Mouse (Mus musculus): Measurements from ENCODE around the gene Fam217b.

The Fam217b gene

DNA sequence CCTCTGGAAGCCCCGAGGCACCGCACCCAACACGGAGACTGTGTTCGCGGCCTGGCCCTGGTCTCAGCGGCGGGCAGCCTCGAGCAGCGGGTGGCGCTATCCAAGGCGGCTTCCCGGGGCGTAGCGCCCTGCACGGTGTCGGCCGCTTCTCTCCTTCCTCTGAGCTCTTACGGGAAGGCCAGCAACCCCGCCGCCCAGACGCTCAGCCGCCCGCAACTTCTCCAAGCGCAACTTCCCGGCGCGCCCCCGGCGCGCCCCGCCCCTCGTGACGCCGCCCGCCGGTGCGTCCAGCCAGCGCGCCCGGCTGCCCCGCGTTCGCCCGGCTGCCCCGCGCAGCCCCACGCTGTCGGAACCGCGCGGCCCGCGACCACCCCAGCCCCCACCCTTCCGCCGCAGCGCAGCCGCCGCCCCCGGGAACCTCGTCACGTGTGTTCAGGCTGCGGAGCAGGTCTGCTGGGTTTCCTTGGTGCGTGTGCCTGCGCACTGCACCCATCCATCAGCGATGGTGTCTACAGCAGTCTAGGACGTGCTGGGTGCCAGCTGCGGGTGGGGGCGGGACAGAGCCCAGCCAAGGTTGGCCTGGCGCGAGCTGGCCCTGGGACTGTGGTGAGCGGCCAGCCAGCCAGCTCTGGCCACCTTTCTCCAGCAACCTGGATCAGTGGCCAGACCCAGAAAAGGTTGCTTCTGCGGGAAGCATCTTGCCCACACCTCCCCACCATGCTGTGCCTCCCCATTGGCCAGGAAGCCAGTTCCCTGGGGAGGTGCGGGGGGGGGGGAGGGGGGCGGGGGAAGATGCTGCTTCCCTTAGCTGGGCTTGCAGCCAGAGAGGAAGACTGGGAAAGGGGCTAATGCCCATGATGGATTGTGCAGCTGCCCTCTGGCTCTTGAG lies at the start of gene Fam217b, which contains the start of gene Ppp1r3d:
Fam217b (plus strand) TSS at position 264 of the 889 bp plus-strand sequence.
Ppp1r3d (minus strand) TSS at position 212 of the 889 bp plus-strand sequence.
- DNase-seq, result peak; percentile 58 to 61

DNA sequence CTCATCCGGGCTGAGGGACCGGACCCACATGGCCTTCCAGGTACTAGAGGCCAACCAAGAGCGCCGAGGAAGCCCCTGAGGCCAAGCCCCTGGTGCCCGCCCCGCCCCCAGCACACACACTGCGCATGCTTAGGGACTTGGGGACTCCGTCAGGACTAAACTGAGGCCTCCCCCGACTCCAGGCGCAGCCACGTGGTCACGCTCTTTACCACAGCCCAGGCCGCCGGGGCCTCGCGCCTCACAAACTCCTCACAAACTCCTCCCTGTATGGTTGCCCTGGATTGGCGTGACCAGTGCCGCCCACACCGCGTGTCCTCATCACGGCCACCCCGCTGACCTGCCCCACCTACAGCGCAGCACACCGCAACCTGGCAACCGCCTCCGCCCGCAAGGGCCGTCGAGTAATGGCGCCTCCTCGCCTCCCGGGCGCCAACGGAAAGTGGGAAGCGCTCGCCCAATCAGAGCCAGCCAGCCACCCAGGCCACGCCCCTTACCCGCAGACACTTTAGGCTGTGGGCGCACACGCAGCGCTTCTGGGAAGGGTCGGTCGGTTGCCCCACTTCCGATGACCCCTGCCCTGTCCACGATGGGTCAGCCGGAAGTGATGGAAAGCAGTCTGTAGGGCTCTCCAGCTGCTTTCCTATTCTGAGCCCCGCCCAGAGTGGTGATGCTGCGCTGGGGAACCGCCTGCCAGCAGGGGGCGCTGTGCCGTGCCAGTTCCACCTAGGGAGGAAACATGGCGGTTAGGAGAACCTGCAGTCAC lies 7.1 kb upstream of the Fam217b start, which contains the start of gene Sycp2:
Sycp2 (minus strand) TSS at position 633 of the 763 bp plus-strand sequence.
- DNase-seq, result no peak

DNA sequence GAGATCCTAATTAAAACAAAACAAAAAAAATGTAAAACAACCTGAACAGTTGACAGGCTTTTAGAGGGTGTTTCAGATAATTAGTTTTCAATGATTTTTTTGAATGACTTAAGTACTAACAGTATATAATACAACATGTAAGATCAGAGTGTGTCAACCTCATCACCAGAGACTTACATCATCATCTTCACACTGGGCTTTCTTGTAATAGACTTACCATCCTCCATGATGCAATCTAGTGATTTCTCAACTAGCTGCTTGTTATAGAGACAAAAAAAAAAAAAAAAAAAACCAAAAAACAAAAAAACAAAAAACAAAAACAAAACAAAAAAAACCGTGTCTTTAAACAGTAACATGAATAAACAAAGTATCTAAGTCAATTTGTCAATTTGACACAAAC lies 5.3 kb upstream of the Fam217b start:
- no peak for DNase-seq

DNA sequence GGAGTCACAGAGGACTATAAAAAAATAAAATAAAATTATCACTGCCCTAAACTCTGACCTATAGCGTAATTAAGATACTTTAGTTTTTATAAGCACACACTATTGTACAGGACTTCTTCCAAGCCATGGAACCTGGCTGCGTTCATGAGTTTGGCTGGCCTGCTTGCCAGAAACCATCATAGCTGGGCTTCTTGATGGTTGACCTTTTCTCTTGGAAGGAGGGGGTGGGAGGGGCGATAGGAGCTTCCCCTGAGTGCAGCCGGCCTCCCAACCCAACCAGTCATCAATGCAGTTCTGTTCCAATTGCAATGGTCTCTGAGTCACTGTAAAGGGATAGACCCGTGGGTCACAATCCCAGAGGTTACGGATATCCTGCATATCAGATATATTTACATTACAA lies 4.0 kb upstream of the Fam217b start:
- no peak for DNase-seq

DNA sequence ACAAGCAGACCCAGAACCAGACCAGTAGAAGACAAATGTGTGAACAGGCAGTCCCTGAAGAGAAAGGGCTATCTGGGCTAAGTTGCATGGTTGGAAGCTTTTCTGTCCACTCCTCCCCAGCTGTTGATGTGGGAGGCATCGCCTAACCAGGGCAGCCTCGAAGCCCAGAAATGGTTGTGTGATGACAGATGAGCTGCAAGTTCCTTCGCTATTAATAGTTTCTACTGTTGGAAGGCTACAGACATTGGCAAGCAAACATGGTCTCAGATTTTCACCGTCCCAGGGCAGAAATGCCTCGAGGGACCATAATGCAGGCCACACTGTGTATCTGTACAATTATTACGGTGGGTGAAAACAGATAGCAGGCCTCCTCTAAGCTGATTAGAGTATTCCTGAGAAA lies 1.7 kb upstream of the Fam217b start:
- DNase-seq, result peak; percentile 32 to 43

DNA sequence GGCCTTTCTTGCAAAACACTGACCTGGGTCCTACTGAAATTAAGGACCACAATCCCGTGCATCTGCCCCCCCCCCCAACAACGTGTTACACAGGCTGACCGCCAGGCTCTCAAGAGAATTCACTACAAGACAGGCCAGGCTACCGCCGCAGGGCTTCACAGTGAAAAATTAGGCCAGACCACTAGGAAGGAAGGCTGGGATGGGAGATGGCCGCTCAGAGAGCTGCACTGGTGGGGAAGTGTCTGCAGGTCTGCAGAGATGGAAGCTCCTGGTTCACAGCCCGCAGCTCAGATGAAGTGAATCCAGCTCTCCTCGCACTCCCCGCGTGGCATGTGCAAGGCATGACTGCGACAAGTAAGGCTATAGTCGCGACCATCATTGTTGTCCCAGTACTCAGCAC lies 1.2 kb upstream of the Fam217b start:
- DNase-seq, result no peak

DNA sequence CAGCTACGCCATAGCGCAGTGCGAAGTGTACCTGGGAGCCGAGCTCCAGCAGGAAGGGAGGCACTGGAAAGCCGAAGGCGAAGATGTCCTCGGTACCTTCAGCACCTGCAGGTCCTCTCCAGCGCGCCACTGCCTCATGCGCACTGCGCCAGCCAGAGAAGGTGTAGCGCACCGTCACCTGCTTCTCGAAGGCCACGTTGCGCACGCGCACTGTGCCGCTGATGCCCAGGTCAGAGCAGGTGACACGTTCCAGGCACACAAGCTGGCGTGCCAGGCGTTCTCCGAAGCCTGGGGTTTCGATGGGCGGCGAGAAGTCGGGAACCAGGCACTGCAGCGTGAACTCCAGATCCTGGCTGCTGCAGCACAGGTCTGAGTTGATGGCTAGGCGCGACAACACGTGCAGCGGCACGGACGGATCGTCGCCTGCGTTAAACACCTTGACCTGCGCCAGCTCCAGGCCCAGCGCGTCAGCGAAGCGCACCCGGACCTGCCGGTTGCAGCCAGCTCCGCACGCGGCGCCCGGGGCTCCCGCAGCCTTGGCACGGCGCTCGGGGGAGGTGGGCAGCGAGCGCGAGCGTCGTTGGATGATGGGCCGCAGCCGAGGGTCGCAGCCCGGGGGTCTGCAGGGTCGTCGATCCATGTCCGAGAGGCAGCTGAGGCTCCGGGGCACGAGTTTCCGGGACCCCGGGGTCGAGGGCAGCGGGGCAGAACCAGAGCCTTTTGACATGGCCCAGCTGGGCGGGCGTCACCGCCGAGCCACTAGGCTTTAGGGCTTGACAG lies 653 bp upstream of the Fam217b start:
- DNase-seq, result no peak

DNA sequence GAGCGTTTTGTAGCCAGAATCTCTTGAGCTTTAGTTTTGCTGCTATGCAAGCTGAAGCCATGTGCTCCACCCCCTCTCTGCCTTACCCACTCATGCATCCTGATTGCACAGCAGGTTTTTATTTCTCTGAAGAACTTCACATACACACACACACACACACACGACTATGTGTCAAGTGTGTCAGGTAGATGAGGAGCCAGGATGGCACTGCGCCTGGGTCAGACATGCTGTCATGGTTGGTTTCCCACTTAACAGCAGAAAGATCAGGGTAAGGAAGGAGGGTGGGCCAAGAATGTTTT lies 775 bp downstream of the Fam217b start:
- DNase-seq, result no peak

DNA sequence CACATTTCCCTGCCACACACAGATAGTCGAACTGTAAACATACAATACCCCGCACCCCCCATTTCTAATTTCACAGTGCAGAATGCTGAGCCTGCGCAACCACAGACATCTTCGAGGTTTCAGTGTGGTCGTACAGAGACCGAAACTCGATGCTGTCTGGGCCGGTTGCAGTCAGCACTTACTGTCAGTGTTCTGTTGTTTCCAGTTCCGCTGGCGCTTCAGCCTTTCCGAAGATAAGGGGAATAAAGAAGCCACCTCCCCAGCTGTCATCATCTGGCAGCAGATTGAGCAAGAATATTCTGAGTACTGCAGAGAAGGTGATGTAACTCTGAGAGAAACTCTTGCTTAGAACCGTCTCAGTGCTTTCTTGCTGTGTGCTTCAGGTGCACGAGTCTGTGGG lies 2.1 kb downstream of the Fam217b start:
- DNase-seq, result peak; percentile 52 to 55

DNA sequence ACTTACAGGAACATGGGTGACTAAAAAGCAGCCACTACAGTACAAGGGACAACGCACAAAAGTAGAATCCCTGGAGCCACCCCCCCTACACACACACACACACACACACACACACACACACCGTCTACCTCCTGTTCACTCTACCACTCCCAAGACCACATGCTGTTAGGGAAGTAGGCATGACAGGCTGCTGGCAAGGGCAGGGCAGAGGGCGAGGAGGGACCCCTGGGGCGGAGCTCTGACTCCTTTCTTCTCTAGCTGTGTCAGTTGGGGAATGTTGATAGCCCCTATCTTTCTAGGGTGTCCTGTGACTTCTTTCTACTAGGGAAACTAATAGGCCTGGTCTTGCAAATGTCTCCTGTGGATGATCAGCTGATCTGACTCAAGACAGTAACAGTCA lies 2.6 kb downstream of the Fam217b start:
- no peak for DNase-seq

DNA sequence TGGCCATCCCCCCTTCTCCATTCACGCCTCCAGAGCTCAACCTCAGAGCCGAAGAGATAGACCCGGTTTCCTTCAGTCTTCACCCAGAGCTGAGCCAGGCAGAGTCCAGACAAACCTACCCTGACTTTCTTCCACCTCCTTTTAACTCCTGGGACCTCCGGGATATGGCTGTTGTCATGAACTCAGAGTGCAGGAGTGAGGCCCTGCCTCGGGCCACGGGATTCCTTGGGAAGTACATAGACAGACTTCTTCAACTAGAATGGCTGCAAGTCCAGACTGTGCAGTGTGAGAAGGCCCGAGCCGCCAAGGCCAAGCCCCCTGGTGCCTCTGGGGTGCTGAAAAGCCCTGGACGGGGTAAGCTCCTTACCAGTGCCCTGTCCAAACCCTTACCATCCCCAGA lies 6.3 kb downstream of the Fam217b start:
- no peak for DNase-seq

DNA sequence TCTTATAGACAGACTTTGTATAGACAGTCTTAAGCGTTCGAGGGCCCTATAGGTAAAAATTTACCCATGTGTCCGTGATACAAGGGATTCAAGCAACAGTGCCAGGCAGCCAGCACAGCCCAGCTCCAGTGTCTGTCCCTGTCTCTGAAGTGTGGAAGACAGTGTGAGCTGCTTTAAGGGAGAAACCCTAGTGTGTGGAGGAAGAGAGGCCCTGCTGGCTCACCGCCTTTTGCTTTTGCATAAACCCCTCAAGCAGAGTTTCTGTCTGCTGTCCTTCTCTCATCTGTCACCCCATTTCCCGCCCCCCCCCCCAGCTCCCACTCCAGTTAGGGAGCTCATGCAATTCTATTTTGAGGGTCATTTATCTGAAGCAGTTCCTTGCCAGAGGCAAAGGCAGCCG lies 7.3 kb downstream of the Fam217b start:
- DNase-seq, result no peak

DNA sequence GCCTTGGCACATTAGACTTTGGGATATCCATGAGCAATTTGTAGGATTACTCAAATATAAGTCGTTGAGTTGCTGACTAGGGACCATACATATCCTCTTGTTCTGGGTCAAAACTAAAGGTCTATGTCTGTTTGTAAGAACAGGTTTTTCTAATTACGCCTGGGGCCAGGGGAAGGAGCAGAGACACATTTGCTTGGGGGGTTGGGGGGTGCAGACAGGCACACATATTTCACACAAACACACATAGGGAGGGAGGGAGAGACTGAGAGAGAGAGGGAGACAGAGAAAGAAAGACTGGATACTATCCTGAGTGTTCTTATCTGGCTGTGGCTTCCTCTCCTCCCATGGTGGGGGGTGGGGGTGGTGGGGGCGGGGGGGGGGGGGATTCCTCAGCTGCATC lies 7.9 kb downstream of the Fam217b start:
- DNase-seq, result no peak

DNA sequence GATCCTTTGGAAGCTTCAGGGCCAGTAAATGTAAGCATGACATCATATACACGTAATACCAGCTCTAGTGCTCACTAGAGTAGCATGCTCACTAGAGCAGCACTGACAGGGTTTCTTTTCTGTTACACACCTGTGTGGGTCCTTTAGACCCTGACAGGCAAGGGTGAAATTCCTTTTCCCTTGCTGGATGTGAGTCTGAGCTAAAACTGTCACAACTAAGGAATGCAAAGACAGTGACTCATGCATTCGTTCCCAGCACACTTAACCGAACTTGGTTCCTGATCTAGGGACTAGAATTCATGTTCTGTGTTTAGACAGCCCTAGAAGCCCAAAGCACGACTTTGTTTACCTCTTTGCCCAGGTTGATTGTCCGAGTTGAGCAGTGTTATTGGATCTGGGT lies 8.9 kb downstream of the Fam217b start:
- DNase-seq, result no peak

DNA sequence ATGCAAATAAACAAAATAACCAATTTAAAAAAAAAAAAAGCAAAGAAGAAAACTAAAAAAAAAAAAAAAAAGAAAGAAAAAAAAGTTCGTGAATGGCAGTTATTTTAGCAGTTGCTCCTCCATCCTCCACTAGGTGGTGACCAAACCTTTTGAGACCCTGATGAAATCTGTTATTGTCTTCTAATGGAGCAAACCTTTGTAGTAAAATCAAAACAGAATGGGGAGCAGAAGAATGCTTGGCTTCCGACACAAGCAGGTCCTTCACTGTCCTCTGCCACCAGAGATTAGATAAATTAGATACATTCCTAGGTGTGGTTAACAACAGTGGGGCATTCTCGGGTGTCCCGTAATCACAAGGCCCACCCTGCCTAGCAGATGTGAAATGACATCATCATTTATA lies 11.9 kb downstream of the Fam217b start:
- no peak for DNase-seq

DNA sequence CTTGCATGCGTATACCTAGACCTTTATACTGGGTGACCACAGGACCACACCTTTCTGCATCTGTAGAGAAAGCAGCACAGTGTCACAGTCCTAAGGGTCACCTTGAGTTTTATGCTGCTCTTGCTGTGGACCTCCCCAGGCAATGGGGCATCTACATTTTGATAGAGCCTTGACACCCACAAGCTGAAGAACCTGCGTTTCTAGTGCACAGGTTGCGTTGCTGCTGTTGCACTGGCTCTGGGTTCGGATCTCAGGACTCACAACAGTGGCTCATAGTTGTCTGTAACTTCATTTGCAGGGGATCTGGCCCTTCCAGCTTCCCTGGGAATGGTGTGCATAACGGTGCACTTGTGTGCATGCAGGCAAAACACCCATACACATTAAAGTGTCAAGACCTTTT lies 12.9 kb downstream of the Fam217b start:
- no peak for DNase-seq

DNA sequence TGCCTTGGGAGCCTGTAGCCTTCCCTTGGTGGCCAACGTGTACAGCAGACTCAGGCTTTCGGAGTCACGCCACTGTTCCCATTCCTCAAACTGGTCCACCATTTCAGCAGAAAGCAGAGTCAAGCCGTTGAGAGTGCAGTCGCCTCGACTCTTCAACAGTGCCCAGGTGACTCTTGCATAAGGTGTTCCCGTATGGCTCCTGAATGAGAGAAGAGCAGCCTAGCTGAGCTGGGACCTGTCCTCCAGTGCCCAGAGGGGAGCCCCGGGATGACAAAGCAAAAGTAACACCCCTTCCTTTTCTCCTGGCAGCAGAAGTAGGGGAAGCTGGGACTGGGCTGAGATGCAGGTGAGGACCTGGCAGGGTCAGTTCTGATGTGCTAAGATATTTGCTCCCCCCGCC lies 13.9 kb downstream of the Fam217b start:
- DNase-seq, result no peak

DNA sequence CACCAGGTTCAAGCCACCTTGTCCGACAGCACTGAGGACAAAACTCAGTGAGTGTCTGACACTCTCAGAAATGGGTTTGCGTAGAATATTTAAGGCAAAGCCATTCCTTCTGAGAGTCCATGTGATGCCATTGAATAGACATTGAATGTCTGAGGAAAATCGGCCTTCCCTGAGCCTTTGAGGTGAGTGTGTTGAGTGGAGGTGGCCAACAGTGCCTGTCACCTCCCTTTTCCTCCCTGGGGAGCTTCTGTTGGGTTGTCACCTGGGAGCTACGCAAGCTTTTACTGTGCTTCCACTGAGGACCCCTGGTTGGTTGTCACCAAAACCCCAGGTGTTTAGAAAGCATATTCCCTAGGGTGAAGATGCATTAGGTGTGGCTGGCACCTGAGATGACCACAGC lies 14.4 kb downstream of the Fam217b start:
- DNase-seq, result no peak

DNA sequence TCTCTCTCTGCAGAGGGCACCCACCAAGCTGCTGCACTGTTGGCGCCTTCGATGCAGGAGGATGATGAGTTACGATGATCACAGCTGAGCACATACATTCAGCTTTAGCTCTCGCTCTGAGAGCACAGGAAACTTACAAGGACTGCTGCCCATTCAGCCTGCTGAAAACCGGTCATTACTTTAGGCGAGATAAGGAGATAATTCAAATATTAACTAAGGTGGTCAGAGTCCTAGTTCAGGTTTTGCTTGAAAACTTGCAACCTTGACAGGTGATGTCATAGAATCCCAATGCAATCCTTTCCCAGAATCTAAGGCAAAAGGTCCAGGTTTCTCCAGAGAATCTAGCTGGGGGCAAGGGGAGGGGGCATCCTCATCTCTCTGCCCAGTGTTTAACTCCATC lies 15.1 kb downstream of the Fam217b start:
- no peak for DNase-seq

DNA sequence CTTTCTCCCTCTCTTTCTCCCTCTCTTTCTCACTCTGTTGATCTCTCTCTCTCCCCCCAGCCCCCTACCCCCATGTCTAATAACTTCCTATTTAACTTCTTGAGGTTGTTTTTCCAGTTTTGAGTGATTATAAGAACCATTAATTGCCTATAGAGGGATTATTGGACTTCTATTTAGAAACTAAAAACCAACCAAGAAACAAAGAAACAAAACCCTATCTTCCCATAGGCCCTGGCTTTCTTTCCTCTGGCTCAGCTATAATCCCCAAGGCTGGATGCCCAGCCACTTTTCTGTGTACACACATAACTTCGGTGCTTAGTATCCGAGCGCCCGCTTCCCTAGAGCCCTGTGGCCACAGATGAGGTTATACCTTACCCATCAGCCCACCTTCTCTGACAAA lies 15.9 kb downstream of the Fam217b start, which contains the start of gene Cdh26:
Cdh26 (plus strand) TSS at position 301 of the 400 bp plus-strand sequence.
- no peak for DNase-seq

DNA sequence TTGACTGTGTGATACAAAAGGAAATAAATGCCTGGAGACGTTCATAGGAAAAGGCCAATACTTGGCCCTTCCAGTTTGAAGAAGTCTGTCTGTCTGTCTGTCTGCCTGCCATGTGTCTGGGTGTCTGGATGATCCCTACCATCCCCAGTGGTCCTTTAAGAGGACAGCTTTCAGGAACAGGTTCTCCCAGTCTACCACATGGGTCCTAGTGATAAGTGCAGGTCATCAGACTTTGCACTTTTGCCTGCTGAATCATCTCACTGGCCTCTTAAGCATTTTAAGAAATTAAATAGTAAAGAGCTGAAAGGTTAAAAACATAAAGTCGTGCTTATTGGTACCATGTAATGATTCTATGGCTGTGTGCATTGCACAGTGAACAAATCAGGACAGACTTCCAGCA lies 19.2 kb downstream of the Fam217b start:
- DNase-seq, result no peak

DNA sequence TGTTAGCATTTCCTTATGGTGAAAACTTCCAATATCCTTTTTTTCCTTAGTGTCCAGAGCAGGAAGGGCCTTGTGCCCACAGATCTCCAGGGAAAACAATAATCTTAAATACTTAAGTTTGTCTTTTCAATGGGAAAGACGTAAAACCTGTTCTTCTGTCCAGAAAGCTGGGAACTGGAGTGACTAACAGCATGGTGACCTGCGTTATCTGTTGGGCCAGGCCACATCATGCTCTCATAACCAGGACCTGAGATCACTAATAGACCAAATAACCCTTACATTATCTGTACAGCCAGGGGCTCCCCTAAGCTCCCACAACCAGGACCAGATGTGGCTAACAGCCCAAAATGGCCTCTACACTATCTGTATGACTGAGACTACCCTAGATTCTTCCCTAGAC lies 19.6 kb downstream of the Fam217b start:
- no peak for DNase-seq

DNA sequence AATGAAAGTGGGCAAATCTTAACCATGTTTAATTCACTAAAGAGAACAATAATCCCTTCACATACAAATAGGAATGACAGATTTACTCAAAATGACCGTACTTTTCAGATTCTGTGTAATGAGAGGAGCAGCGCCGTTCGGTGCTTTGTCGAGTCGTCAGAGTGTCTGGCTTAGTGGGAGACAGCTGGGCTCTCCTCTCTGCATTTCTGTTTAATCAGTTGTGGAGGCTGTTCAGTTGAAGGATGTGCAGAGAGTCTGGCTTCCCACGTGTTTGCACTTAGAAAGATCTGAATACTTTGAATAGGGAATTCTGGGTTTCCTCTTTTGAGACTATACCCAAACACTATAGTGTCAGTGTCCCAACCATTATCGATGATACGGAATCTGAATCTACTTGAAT lies 23.0 kb downstream of the Fam217b start:
- no peak for DNase-seq

All from lung, adult 18-20 months (tissue).